Mouse (Mus musculus) erythroblast, embryonic 14.5 days (primary cell): Measurements from ENCODE around the gene Fam53b.

Source experiments
- GATA1 ChIP-seq: IDR thresholded peaks from 2 replicates; pipeline ENCODE4 v1.6.1; 2012; ENCODE audit warnings: low read length, inconsistent platforms, mixed read lengths
- TAL1 ChIP-seq: IDR thresholded peaks from 3 replicates; pipeline ENCODE4 v1.6.1; 2012; ENCODE audit warnings: low read length, inconsistent platforms, mixed read lengths

- TF ChIP-seq GATA1 (no peak), TAL1 (no peak)
Measured at GRCm38 (mm10) chr7:132852173-132852844, 38.6 kb upstream of the Fam53b start, which contains the start of gene Eef1akmt2.
